Mouse (Mus musculus) frontal cortex, postnatal 14 days (tissue): Measurements from ENCODE around the gene Kif1c.

ENCODE experiments used
- DNase-seq, 2 experiments: peaks; one replicate each; pipeline ENCODE4 v3.0.0; 2022; ENCODE audit warnings: low spot score in 2 of 2

Gene Kif1c

GRCm38 (mm10) chr11:70697376-70697775, 3.0 kb upstream of the Kif1c start:
- no peak for DNase-seq

GRCm38 (mm10) chr11:70699051-70699450, 1.3 kb upstream of the Kif1c start:
- no peak for DNase-seq

- peak; percentile 49 to 54 for DNase-seq
These were observed 265 bp downstream of the Kif1c start for GRCm38 (mm10) chr11:70700613-70701012.

GRCm38 (mm10) chr11:70701221-70701955, 1.0 kb downstream of the Kif1c start:
- DNase-seq, result no peak

GRCm38 (mm10) chr11:70701984-70702733, 1.8 kb downstream of the Kif1c start:
- DNase-seq, result no peak

- no peak for DNase-seq
These were observed 2.4 kb downstream of the Kif1c start for GRCm38 (mm10) chr11:70702781-70703180.

- no peak for DNase-seq
These were observed 5.8 kb downstream of the Kif1c start for GRCm38 (mm10) chr11:70706127-70706526.

GRCm38 (mm10) chr11:70711026-70711425, 10.7 kb downstream of the Kif1c start:
- no peak for DNase-seq

GRCm38 (mm10) chr11:70713222-70713621, 12.9 kb downstream of the Kif1c start:
- DNase-seq, result no peak

GRCm38 (mm10) chr11:70715832-70716231, 15.5 kb downstream of the Kif1c start:
- DNase-seq, result no peak

- DNase-seq, result no peak
These were observed 18.1 kb downstream of the Kif1c start for GRCm38 (mm10) chr11:70718481-70718880.

GRCm38 (mm10) chr11:70720567-70720966, 20.2 kb downstream of the Kif1c start:
- DNase-seq, result no peak

- no peak for DNase-seq
These were observed 20.7 kb downstream of the Kif1c start for GRCm38 (mm10) chr11:70721072-70721471.

GRCm38 (mm10) chr11:70724706-70725105, 24.4 kb downstream of the Kif1c start:
- DNase-seq, result no peak

- no peak for DNase-seq
These were observed 26.2 kb downstream of the Kif1c start for GRCm38 (mm10) chr11:70726585-70726984.

- no peak for DNase-seq
These were observed 27.0 kb downstream of the Kif1c start for GRCm38 (mm10) chr11:70727385-70727784.

GRCm38 (mm10) chr11:70730427-70731038, 30.2 kb downstream of the Kif1c start:
- DNase-seq, result no peak

GRCm38 (mm10) chr11:70731178-70731577, 30.8 kb downstream of the Kif1c start:
- DNase-seq, result peak; percentile 38 to 60

- no peak for DNase-seq
These were observed 32.9 kb downstream of the Kif1c start for GRCm38 (mm10) chr11:70733256-70733655.

- no peak for DNase-seq
These were observed 37.4 kb downstream of the Kif1c start for GRCm38 (mm10) chr11:70737749-70738148.

- no peak for DNase-seq
These were observed 41.3 kb downstream of the Kif1c start for GRCm38 (mm10) chr11:70741603-70742002.

GRCm38 (mm10) chr11:70742117-70742516, 41.8 kb downstream of the Kif1c start:
- DNase-seq, result no peak
